Mouse (Mus musculus) forebrain, embryonic 11.5 days (tissue): ENCODE data around the gene Nfasc. TPM values are rescaled to one million over a fixed set of nuclear protein-coding genes. Genes with fewer than 3 reads are reported as not detected.

ENCODE experiments used
- ATAC-seq: fragments of 200-750 bp; cut with Nextera tagmentation; replicated peaks from 2 replicates; pipeline ENCODE4 v1.8.0; 2017; ENCODE audit warnings: moderate TSS enrichment; ENCODE audit not compliant: low FRiP score
- DNase-seq: peaks from one replicate; pipeline ENCODE4 v3.0.0-alpha.2; 2017; ENCODE audit warnings: low spot score
- H3K27ac ChIP-seq: fragments of 300-500 bp; sonication (generic); 2 replicates; pipeline ENCODE4 v1.5.1; 2014; ENCODE audit warnings: low read depth, low read length
- H3K27me3 ChIP-seq: fragments of 300-500 bp; sonication (generic); 2 replicates; pipeline ENCODE4 v1.6.1; 2014; ENCODE audit warnings: mild to moderate bottlenecking, low read length, mixed read lengths; ENCODE audit not compliant: control insufficient read depth, insufficient read depth
- H3K36me3 ChIP-seq: fragments of 300-500 bp; sonication (generic); 2 replicates; pipeline ENCODE4 v1.6.1; 2014; ENCODE audit warnings: mild to moderate bottlenecking, low read length, moderate library complexity, mixed read lengths; ENCODE audit not compliant: control insufficient read depth, insufficient read depth
- H3K4me1 ChIP-seq: fragments of 300-500 bp; sonication (generic); replicated peaks from 2 replicates; pipeline ENCODE4 v1.6.1; 2014; ENCODE audit warnings: low read length, mixed read lengths; ENCODE audit not compliant: control insufficient read depth, insufficient read depth
- H3K4me2 ChIP-seq: fragments of 300-500 bp; sonication (generic); 2 replicates; pipeline ENCODE4 v1.6.1; 2014; ENCODE audit warnings: low read depth, mild to moderate bottlenecking, low read length, moderate library complexity, mixed read lengths; ENCODE audit not compliant: severe bottlenecking
- H3K4me3 ChIP-seq: fragments of 300-500 bp; sonication (generic); 2 replicates; pipeline ENCODE4 v1.5.1; 2014; ENCODE audit warnings: low read depth, low read length
- H3K9ac ChIP-seq: fragments of 300-500 bp; sonication (generic); 2 replicates; pipeline ENCODE4 v1.6.1; 2014; ENCODE audit warnings: low read length
- H3K9me3 ChIP-seq: fragments of 300-500 bp; sonication (generic); 2 replicates; pipeline ENCODE4 v1.6.1; 2016; ENCODE audit warnings: low read length, mixed read lengths; ENCODE audit not compliant: control insufficient read depth
- WGBS: fragments of 180-500 bp; shearing (Covaris S2); extraction: QIAGEN DNeasy Blood & Tissue Kit; methylation state at CpG from one replicate; pipeline ENCODE4 v1.1.7; 2014; 5-methylcytosine and 5-hydroxymethylcytosine counted together
- polyA plus RNA-seq: library from polyadenylated mRNA; unstranded; fragments of >200 nt; fragmentation: Nextera tagmentation; extraction: Ambion mirVana; gene quantifications from 2 replicates; pipeline ENCODE4 v1.2.1, GENCODE M21; 2014

Gene Nfasc
- polyA plus RNA-seq, 1 experiment from 2014 or later = 19.9 TPM

DNA sequence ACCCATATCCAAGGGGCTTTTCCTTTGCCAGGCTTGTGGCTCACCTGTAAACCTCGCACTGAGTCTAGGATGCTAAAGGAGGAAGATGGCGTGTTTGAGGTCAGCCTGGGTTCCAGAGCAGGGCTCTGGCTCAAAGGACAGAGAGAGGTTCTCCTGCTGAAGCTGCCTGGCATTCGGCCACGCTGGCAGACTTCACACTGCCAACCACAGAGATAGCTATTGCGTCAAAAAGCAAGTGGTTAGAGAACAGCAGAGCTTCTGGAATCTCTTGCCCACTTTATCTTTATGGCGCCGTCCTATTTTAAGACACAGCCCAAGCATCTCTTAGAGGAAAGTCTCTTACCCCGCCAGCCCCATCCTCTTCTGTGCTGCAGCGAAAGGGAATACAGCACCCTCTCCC, 4.7 kb upstream of the Nfasc start:
- Histone ChIP-seq H3K9ac (no peak overlapping the region), H3K4me1 (no peaks in the 10 kb centered on the region), H3K27ac (no peak overlapping the region), H3K36me3 (no peaks in the 10 kb centered on the region), H3K9me3 (no peaks in the 10 kb centered on the region), H3K27me3 (peaks cover 2% of the 10 kb centered on the region; the same call in 1 of the 2 replicates), H3K4me2 (no peak overlapping the region), H3K4me3 (no peak overlapping the region)
- 91% methylated on average over 9 of the region's 9 CpGs for WGBS
- no peak for DNase-seq
- no peak for ATAC-seq

DNA sequence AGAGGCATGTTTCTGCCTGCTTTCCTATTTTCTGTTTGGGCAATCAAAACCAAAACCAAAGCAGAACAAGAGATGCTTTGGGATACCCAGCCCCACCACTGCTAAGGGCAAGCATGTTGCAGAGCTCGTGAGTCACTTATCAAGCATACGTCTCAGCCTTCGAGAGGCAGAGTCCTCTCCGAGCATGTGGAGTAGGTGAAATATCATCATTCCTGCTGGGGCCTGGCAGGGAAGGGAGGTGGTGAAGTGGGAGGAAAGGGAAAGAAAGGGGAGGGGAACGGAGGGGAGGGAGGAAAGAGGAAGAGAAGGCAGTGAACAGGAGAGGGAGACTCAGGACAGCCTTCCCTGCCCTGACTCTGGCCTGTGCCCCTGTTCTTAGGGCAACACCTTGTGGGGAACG, 4.0 kb upstream of the Nfasc start:
- WGBS = 77% methylated on average over 6 of the region's 6 CpGs
- Histone ChIP-seq H3K9me3 (no peaks in the 10 kb centered on the region), H3K27ac (no peak overlapping the region), H3K4me3 (no peak overlapping the region), H3K4me1 (peaks cover 2% of the 10 kb centered on the region; the same call in 1 of the 2 replicates), H3K9ac (no peak overlapping the region), H3K27me3 (peaks cover 4% of the 10 kb centered on the region; the same call in 1 of the 2 replicates), H3K4me2 (no peak overlapping the region), H3K36me3 (no peaks in the 10 kb centered on the region)
- DNase-seq (no peak), ATAC-seq (no peak)

DNA sequence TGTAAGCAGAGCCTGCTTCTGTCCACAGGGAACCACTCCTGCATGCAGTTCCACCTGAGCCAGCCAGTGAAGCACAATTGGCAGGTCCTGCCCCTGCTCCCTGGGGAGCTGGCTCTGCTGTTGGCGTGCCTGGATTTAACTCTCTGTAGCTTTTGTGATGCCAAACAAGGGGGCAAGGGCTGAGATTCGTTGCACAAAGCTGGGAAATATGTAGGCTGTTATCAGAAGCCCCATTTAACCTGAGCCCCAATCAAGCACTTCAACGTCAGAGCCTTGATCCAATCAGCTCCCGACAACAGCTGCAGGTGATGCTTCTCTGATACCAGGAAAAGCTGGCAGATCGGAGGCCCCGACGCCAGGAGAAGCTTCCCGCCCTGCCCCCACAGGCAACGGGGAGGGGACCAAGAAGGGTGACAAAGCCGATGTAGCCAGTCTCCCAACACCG, 2.5 kb downstream of the Nfasc start:
- Histone ChIP-seq H3K4me1 (peaks cover 13% of the 10 kb centered on the region), H3K9me3 (no peaks in the 10 kb centered on the region), H3K9ac (peak overlapping the region; percentile 43), H3K36me3 (no peaks in the 10 kb centered on the region), H3K27ac (no peak overlapping the region), H3K4me3 (peak overlapping the region; percentile 56; the same call in 1 of the 2 replicates), H3K27me3 (peaks cover 6% of the 10 kb centered on the region), H3K4me2 (peak overlapping the region; percentile 43)
- DNase-seq (no peak), ATAC-seq (peak; percentile 37; the same call in 1 of the 2 replicates)
- 2% methylated on average over 11 of the region's 11 CpGs for WGBS

DNA sequence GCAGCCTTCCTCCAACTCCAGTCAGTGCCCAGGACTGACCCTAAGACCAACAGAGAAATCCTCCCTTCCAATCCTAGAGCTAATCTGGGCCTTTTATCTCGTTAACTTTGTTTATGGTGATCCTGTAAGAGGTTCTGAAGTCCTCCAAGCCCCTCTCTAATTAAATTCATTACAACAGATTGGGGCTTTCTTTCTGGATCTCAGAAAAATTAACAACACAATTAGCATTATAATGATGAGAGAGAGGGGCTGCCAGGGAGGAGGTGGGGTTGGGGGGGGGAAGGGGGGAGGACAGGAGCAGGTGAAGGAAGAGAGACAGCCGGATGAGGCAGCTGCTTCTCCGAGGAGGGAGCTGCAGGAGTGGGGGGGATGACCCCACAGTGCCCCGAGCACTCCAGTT, 5.4 kb downstream of the Nfasc start:
- Histone ChIP-seq H3K27me3 (peaks cover 4% of the 10 kb centered on the region; the same call in 1 of the 2 replicates), H3K36me3 (no peaks in the 10 kb centered on the region), H3K4me3 (no peak overlapping the region), H3K4me1 (peaks cover 15% of the 10 kb centered on the region), H3K4me2 (no peak overlapping the region), H3K9ac (no peak overlapping the region), H3K9me3 (no peaks in the 10 kb centered on the region), H3K27ac (no peak overlapping the region)
- 6% methylated on average over 4 of the region's 4 CpGs for WGBS
- ATAC-seq (no peak), DNase-seq (no peak)

DNA sequence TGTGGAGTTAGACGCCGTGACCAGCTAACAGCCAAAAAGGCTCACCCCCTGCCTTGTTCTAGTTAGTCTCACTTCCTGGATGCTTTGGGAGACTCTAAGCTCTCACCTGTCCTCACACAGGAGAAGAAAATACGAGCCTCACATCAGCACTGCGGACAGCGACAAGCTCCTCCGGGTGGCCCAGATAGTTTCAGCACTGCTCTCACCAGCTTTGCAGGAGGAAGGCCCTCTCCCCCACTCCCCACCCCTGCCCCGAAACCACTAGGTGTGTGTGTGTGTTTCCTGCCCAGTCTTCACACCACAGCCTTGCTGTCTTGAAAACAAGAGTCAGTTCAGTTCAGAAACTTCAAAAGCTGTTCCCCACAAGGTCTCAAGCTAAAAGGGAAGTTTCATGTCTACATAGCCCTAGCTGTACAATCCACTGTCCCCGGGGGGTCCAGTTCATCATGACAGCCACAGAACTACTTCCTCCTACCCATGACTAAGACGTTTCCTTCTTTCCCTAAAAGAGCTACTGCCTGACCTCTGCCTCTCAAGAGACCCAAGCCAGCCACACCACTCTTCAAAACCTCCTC, 7.6 kb downstream of the Nfasc start:
- Histone ChIP-seq H3K4me1 (peaks cover 6% of the 10 kb centered on the region), H3K27me3 (0 out of 2 replicates have a peak, but pooled peaks cover 2% of the 10 kb centered on the region), H3K4me3 (no peak overlapping the region), H3K27ac (no peak overlapping the region), H3K4me2 (no peak overlapping the region), H3K36me3 (no peaks in the 10 kb centered on the region), H3K9ac (no peak overlapping the region), H3K9me3 (no peaks in the 10 kb centered on the region)
- 40% methylated on average over 9 of the region's 9 CpGs for WGBS
- ATAC-seq = no peak
- no peak for DNase-seq

DNA sequence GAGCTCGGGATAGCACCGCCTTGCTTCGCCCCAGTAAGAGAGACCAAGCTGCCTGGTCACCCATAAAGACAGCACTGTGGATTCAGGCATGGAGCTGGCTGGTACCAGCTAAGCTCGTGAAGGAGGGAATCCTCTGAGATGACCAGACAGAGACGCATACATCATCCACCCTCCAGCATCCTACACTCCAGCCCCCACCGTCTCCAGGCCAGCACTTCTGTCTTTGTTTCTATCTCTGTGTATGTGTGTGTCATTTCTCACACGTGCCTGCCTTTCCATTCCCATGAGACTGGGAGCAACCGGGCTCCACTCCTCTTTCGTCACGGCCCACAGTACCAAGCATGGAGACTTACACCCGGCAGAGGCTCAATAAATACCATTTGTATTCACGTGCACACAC, 9.3 kb downstream of the Nfasc start:
- Histone ChIP-seq H3K4me2 (no peak overlapping the region), H3K4me3 (no peak overlapping the region), H3K9ac (no peak overlapping the region), H3K4me1 (peaks cover 5% of the 10 kb centered on the region), H3K9me3 (no peaks in the 10 kb centered on the region), H3K27ac (no peak overlapping the region), H3K27me3 (no peaks in the 10 kb centered on the region), H3K36me3 (no peaks in the 10 kb centered on the region)
- no peak for DNase-seq
- ATAC-seq = no peak
- WGBS = 77% methylated on average over 12 of the region's 12 CpGs

DNA sequence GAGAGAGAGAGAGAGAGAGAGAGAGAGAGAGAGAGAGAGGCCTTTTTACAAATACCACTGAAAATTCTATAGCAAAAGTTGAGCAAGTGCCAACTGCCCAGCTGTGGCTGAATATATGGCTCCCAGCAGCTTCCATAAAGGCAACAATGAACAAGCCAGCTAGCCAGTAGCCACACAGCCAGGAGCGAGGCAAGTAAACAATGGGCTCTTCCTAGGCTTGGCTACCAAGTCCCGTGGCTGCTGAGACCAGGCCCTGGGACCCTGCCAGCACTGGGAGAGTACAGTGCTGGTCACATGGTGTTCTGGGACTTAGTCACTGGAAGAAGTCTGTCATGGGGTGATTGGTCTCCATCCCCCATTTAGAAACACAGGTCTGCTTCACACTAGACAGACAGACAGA, 14.0 kb downstream of the Nfasc start:
- Histone ChIP-seq H3K9ac (no peak overlapping the region), H3K4me2 (no peak overlapping the region), H3K36me3 (no peaks in the 10 kb centered on the region), H3K27me3 (no peaks in the 10 kb centered on the region), H3K27ac (no peak overlapping the region), H3K4me3 (no peak overlapping the region), H3K4me1 (no peaks in the 10 kb centered on the region), H3K9me3 (no peaks in the 10 kb centered on the region)
- 50% methylated on average over 2 of the region's 2 CpGs for WGBS
- DNase-seq (no peak), ATAC-seq (no peak)

DNA sequence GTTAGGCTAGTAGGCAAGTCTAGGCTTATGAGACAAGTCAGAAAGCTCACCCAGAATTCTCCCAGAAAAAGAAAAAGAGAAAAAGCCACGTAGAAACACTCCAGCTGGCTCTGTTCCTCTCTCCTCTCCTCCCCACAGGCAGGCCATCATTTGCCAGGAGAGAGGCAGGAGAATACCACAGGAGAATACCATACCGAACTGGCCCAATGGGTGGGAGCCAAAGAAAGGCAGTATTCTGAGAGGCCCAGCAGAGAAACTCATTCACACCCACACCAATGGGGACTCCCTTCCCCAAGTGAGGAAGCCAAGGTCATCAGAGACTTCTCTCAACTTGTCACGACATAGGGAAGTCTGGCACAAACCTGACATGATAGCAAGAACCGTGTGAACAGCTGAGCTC, 19.2 kb downstream of the Nfasc start:
- Histone ChIP-seq H3K9me3 (no peaks in the 10 kb centered on the region), H3K36me3 (no peaks in the 10 kb centered on the region), H3K27ac (no peak overlapping the region), H3K9ac (no peak overlapping the region), H3K4me2 (no peak overlapping the region), H3K4me3 (no peak overlapping the region), H3K27me3 (no peaks in the 10 kb centered on the region), H3K4me1 (no peaks in the 10 kb centered on the region)
- WGBS = 90% methylated on average over 4 of the region's 4 CpGs
- DNase-seq (no peak), ATAC-seq (no peak)

DNA sequence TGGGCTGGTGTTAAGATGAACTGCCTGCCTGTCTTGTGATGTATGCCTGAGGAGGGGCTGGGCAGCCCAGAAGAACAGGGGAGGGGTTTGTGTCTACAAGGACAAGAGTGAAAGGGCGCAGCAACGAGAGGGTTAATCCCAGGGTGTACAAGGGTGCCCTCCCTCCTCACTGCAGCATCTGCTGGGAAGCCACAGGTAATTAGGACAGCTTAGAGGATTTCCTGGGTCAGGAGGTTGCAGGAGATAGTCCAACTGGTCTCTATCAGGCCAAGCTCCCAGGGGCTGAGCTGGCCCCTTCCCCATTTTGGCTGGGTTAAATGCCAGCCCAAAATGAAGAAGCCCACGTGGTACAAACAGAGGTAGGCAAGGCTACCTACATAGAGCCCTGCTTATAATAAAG, 20.3 kb downstream of the Nfasc start:
- no peak overlapping the region for H3K27ac ChIP-seq
- H3K4me1 ChIP-seq = no peaks in the 10 kb centered on the region
- H3K27me3 ChIP-seq = no peaks in the 10 kb centered on the region
- H3K36me3 ChIP-seq = no peaks in the 10 kb centered on the region
- DNase-seq (no peak), ATAC-seq (no peak)
- H3K9me3 ChIP-seq = no peaks in the 10 kb centered on the region
- no peak overlapping the region for H3K4me3 ChIP-seq
- H3K4me2 ChIP-seq = no peak overlapping the region
- no peak overlapping the region for H3K9ac ChIP-seq
- WGBS = 64% methylated on average over 3 of the region's 3 CpGs
